8 mouse cellular contexts compared by ENCODE assay signal in the genomic region with DNA sequence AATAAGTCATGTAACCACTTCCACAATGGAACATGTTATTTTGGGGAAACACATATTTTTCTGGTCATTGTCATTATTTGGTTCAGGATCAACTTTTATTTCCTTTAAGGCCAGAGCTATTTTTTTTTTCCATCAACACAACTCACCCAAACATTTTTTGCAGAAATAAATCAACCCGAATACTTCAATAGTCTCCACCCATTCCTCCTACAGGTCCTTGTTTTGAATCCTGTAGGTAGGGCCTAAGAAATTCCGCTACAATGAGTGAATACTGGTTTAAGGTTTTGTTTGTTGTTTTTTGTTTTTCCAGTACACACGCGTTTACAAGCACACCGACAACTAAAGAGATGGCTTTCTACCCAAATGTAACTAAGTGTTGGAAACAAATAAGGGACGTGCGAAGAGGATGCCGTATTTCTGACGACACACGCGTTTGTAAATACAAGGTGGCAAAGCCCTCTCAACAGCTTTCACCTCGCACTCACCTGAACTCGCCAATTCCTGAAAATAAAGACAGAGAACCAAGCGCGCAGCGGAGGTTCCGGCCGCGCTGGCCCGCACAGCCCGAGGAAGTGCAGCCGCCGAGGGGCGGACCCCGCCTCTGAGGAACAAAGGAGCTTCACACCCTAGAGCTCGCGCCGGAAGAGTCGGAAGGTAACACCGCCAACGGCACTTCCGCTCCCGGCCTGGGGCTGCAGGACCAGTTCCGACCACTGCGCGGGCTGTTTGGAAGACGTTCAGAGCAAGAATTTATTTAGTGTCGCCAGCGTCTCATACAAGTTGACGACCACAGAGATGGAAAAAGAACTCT. TPM values are rescaled to one million over a fixed set of nuclear protein-coding genes. Genes with fewer than 3 reads are reported as not detected.
A peak's percentile ranks its signal among the peaks of the same experiment; 100 is the strongest.
DNase-seq lines count a peak whose midpoint lies in the region; ATAC-seq and TF ChIP-seq lines count a peak whose summit lies in the region.

A gene (minus strand): TSS at position 646 of the 811 bp plus-strand sequence.

- peaks cover 11% of the 10 kb centered on the region for H3K4me1 ChIP-seq in embryonic facial prominence, embryonic 13.5 days
- peaks cover 9% of the 10 kb centered on the region; the same call in 1 of the 2 replicates for H3K4me1 ChIP-seq in kidney, adult 2 months (ENCODE audit: control insufficient read depth, insufficient read depth, low read length)
- peaks cover 8% of the 10 kb centered on the region for H3K4me1 ChIP-seq in limb, embryonic 12.5 days (replicated peaks)
- peaks cover 14% of the 10 kb centered on the region for H3K4me1 ChIP-seq in midbrain, embryonic 15.5 days
- H3K4me1 ChIP-seq in spleen, adult 2 months (ENCODE audit: control insufficient read depth, insufficient read depth, insufficient read length) = no peaks in the 10 kb centered on the region

- ATAC-seq in embryonic facial prominence, embryonic 13.5 days (ENCODE audit: insufficient number of reproducible peaks, insufficient read depth, low FRiP score, low TSS enrichment, low read depth) = peak; percentile 98
- ATAC-seq in limb, embryonic 12.5 days (ENCODE audit: insufficient number of reproducible peaks, insufficient read depth, low FRiP score, low TSS enrichment, low read depth) = peak; percentile 98
- ATAC-seq in midbrain, embryonic 15.5 days (replicated peaks) = peak; percentile 99

- peak; percentile 65 for TF ChIP-seq CTCF in kidney, adult 2 months (conservative IDR thresholded peaks at IDR 0.05; ENCODE audit: insufficient read depth, insufficient read length, low read depth, low read length)
- TF ChIP-seq CTCF in spleen, adult 2 months (IDR thresholded peaks at IDR 0.05; ENCODE audit: extremely low read depth, insufficient read depth, insufficient read length, insufficient replicate concordance) = peak; percentile 70

- peak; percentile 7 for TF ChIP-seq POLR2A in kidney, adult 2 months (IDR thresholded peaks at IDR 0.05; ENCODE audit: low read depth, low read length)
- TF ChIP-seq POLR2A in spleen, adult 2 months (IDR thresholded peaks at IDR 0.05; ENCODE audit: low read depth, low read length) = no peak

- no peaks in the 10 kb centered on the region for H3K9me3 ChIP-seq in embryonic facial prominence, embryonic 13.5 days
- 0 out of 2 replicates have a peak, but pooled peaks cover 9% of the 10 kb centered on the region for H3K9me3 ChIP-seq in limb, embryonic 12.5 days
- no peaks in the 10 kb centered on the region; the same call in 1 of the 2 replicates for H3K9me3 ChIP-seq in midbrain, embryonic 15.5 days

- H3K4me3 ChIP-seq in embryonic facial prominence, embryonic 13.5 days = peak within 1 kb of the TSS; percentile 56
- H3K4me3 ChIP-seq in kidney, adult 2 months (ENCODE audit: insufficient read depth, low read depth, low read length) = peak within 1 kb of the TSS; percentile 68
- peak within 1 kb of the TSS; percentile 51 for H3K4me3 ChIP-seq in limb, embryonic 12.5 days (replicated peaks)
- peak within 1 kb of the TSS; percentile 75 for H3K4me3 ChIP-seq in midbrain, embryonic 15.5 days
- H3K4me3 ChIP-seq in spleen, adult 2 months (ENCODE audit: extremely low read depth, insufficient read depth, insufficient read length) = peak within 1 kb of the TSS; percentile 74

- no peaks in the 10 kb centered on the region for H3K27me3 ChIP-seq in embryonic facial prominence, embryonic 13.5 days
- no peaks in the 10 kb centered on the region for H3K27me3 ChIP-seq in kidney, adult 2 months (replicated peaks; ENCODE audit: control insufficient read depth, insufficient read depth, low read length)
- no peaks in the 10 kb centered on the region for H3K27me3 ChIP-seq in limb, embryonic 12.5 days
- no peaks in the 10 kb centered on the region for H3K27me3 ChIP-seq in midbrain, embryonic 15.5 days (replicated peaks)
- H3K27me3 ChIP-seq in spleen, adult 2 months (ENCODE audit: control insufficient read depth, insufficient read depth, low read length) = no peaks in the 10 kb centered on the region

- no peaks in the 10 kb centered on the region for H3K36me3 ChIP-seq in embryonic facial prominence, embryonic 13.5 days
- no peaks in the 10 kb centered on the region for H3K36me3 ChIP-seq in kidney, adult 2 months (ENCODE audit: control insufficient read depth, insufficient read depth, low read length)
- no peaks in the 10 kb centered on the region for H3K36me3 ChIP-seq in limb, embryonic 12.5 days
- H3K36me3 ChIP-seq in midbrain, embryonic 15.5 days (replicated peaks) = no peaks in the 10 kb centered on the region
- no peaks in the 10 kb centered on the region for H3K36me3 ChIP-seq in spleen, adult 2 months (ENCODE audit: control insufficient read depth, insufficient read depth, low read length)

- peak within 1 kb of the TSS; percentile 69 for H3K27ac ChIP-seq in embryonic facial prominence, embryonic 13.5 days
- peak within 1 kb of the TSS; percentile 20; the same call in 1 of the 2 replicates for H3K27ac ChIP-seq in kidney, adult 2 months (ENCODE audit: insufficient read depth, low read depth, low read length)
- peak within 1 kb of the TSS; percentile 85 for H3K27ac ChIP-seq in limb, embryonic 12.5 days
- H3K27ac ChIP-seq in midbrain, embryonic 15.5 days = peak within 1 kb of the TSS; percentile 85
- peak within 1 kb of the TSS; percentile 62 for H3K27ac ChIP-seq in spleen, adult 2 months (ENCODE audit: insufficient read depth, low read length)

- peak within 1 kb of the TSS; percentile 80 for H3K4me2 ChIP-seq in embryonic facial prominence, embryonic 13.5 days
- peak within 1 kb of the TSS; percentile 74 for H3K4me2 ChIP-seq in limb, embryonic 12.5 days
- peak within 1 kb of the TSS; percentile 85 for H3K4me2 ChIP-seq in midbrain, embryonic 15.5 days

- DNase-seq in 3134 (ENCODE audit: extremely low read depth, insufficient read length, low spot score) = peak; percentile 88
- DNase-seq in adrenal gland, postnatal 36 days = peak; percentile 90 to 91
- peak; percentile 91 to 93 for DNase-seq in heart, adult 18-20 months
- DNase-seq in kidney, adult 2 months = peak; percentile 90
- peak; percentile 81 to 88 for DNase-seq in spleen, adult 2 months (ENCODE audit: low read depth in 1 of 2, low spot score in 2 of 2)

- H3K9ac ChIP-seq in embryonic facial prominence, embryonic 13.5 days = peak within 1 kb of the TSS; percentile 77
- H3K9ac ChIP-seq in limb, embryonic 12.5 days (replicated peaks) = peak within 1 kb of the TSS; percentile 65
- peak within 1 kb of the TSS; percentile 86 for H3K9ac ChIP-seq in midbrain, embryonic 15.5 days

- 5% methylated on average over 40 of the region's 40 CpGs for WGBS in embryonic facial prominence, embryonic 13.5 days
- WGBS in kidney, adult 2 months = 5% methylated on average over 40 of the region's 40 CpGs
- 1% methylated on average over 40 of the region's 40 CpGs for WGBS in limb, embryonic 12.5 days
- WGBS in midbrain, embryonic 15.5 days = 5% methylated on average over 40 of the region's 40 CpGs
- WGBS in spleen, adult 2 months = 2% methylated on average over 40 of the region's 40 CpGs

RNA-seq across cellular contexts. Expression of the gene that starts here (rescaled TPM):
- 1 to 10 TPM; 5.9 to 8.6 TPM for total RNA-seq in adrenal gland, postnatal 36 days (2021)
- 33.3 and 37.6 TPM in 2 replicates for polyA plus RNA-seq in embryonic facial prominence, embryonic 13.5 days (2015; fragmentation: Nextera tagmentation; extraction: Ambion mirVana)
- total RNA-seq in heart, adult 18-20 months (2021) = 10 to 100 TPM; 11.2 to 12.9 TPM
- polyA plus RNA-seq in kidney, adult 2 months (2012; rRNA removed) = 7.1 and 11.0 TPM in 2 replicates
- polyA plus RNA-seq in limb, embryonic 12.5 days (2016; fragmentation: Nextera tagmentation; extraction: Ambion mirVana) = 34.9 and 36.7 TPM in 2 replicates
- polyA plus RNA-seq in midbrain, embryonic 15.5 days (2015; fragmentation: Nextera tagmentation; extraction: Ambion mirVana) = 33.4 and 39.4 TPM in 2 replicates
- polyA plus RNA-seq in spleen, adult 2 months (2012; rRNA removed) = 1.2 and 1.7 TPM in 2 replicates

Comparison
In these comparisons a context has a peak if more than half of its experiments do, and no peak if none do; other contexts are left out.
1. Peak in every context shown above with its lines: DNase-seq, ATAC-seq, H3K4me3 ChIP-seq and H3K27ac ChIP-seq.
2. H3K27ac ChIP-seq: peak in every context shown above with its lines; median percentile 85 in limb, embryonic 12.5 days; 85 in midbrain, embryonic 15.5 days; 69 in embryonic facial prominence, embryonic 13.5 days; 62 in spleen, adult 2 months; 20 in kidney, adult 2 months.